Mouse (Mus musculus) stomach, embryonic 16.5 days (tissue): ENCODE data around the gene Hnrnph3. TPM values are rescaled to one million over a fixed set of nuclear protein-coding genes. Genes with fewer than 3 reads are reported as not detected.
A peak's percentile ranks its signal among the peaks of the same experiment; 100 is the strongest.

Experiments
- ATAC-seq: fragments of 200-750 bp; cut with Nextera tagmentation; 2 replicates; pipeline ENCODE4 v1.8.0; 2017; ENCODE audit warnings: moderate number of reproducible peaks, moderate TSS enrichment; ENCODE audit not compliant: insufficient read depth, low FRiP score
- H3K27ac ChIP-seq: fragments of 300-500 bp; sonication (generic); 2 replicates; pipeline ENCODE4 v1.5.1; 2014; ENCODE audit warnings: low read length
- H3K27me3 ChIP-seq: fragments of 300-500 bp; sonication (generic); 2 replicates; pipeline ENCODE4 v1.6.1; 2014; ENCODE audit warnings: low read length, control low read depth, mixed read lengths; ENCODE audit not compliant: control insufficient read depth, insufficient read depth
- H3K36me3 ChIP-seq: fragments of 300-500 bp; sonication (generic); 2 replicates; pipeline ENCODE4 v1.6.1; 2014; ENCODE audit warnings: low read length; ENCODE audit not compliant: control insufficient read depth, insufficient read depth
- H3K4me1 ChIP-seq: fragments of 300-500 bp; sonication (generic); 2 replicates; pipeline ENCODE4 v1.6.1; 2014; ENCODE audit warnings: low read length, control low read depth, mixed read lengths; ENCODE audit not compliant: control insufficient read depth, insufficient read depth
- H3K4me2 ChIP-seq: fragments of 300-500 bp; sonication (generic); 2 replicates; pipeline ENCODE4 v1.6.1; 2014; ENCODE audit warnings: low read depth, low read length, mixed read lengths
- H3K4me3 ChIP-seq: fragments of 300-500 bp; sonication (generic); replicated peaks from 2 replicates; pipeline ENCODE4 v1.5.1; 2014; ENCODE audit warnings: mild to moderate bottlenecking, low read length
- H3K9ac ChIP-seq: fragments of 300-500 bp; sonication (generic); 2 replicates; pipeline ENCODE4 v1.6.1; 2014; ENCODE audit warnings: low read length
- H3K9me3 ChIP-seq: fragments of 300-500 bp; sonication (generic); replicated peaks from 2 replicates; pipeline ENCODE4 v1.6.1; 2016; ENCODE audit warnings: low read length, control low read depth; ENCODE audit not compliant: control insufficient read depth
- WGBS: fragments of 180-500 bp; shearing (Covaris S2); extraction: QIAGEN DNeasy Blood & Tissue Kit; methylation state at CpG from one replicate; pipeline ENCODE4 v1.1.7; 2014; 5-methylcytosine and 5-hydroxymethylcytosine counted together
- polyA plus RNA-seq: library from polyadenylated mRNA; unstranded; fragments of >200 nt; fragmentation: Nextera tagmentation; extraction: Ambion mirVana; gene quantifications from 2 replicates; pipeline ENCODE4 v1.2.1, GENCODE M21; 2015

Hnrnph3 gene
- polyA plus RNA-seq, 1 experiment from 2014 or later = 86.5 TPM

DNA sequence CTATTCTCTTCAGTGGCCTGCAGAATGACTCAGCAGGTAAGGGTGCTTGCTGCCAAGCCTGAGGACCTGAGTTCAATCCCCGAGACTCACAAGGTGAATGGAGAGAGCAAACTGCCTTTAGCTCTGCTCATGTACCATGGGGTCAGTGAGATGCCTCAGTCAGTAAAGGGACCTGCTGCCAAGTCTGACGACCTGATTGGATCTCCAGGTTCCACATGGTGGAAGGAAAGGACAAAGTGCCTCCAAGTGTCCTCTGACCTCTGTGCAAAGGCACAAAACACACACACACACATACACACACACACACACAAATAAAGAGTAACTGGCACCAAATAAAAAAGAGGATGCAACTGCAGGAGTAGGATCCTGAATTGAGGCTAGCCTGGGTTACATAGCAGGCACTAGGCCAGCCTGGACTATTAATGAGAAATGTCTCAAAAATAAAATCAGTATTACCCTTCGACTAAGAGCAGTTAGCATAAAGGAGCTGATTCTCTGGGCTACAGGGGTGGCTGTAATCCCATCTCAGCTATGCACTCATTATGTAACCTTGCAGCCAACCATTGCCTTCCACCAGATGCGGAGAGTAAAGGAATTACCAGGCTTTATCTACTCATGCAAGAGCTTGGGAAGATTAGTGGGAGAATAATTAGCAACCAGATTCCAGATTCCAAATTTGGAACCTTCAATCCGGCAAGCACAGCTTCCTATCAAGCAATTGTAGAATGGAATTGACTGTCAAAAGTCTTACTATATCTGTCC is 16.0 kb upstream of the Hnrnph3 start:
- 74% methylated on average over 5 of the region's 5 CpGs for WGBS
- no peaks in the 10 kb centered on the region for H3K27me3 ChIP-seq

DNA sequence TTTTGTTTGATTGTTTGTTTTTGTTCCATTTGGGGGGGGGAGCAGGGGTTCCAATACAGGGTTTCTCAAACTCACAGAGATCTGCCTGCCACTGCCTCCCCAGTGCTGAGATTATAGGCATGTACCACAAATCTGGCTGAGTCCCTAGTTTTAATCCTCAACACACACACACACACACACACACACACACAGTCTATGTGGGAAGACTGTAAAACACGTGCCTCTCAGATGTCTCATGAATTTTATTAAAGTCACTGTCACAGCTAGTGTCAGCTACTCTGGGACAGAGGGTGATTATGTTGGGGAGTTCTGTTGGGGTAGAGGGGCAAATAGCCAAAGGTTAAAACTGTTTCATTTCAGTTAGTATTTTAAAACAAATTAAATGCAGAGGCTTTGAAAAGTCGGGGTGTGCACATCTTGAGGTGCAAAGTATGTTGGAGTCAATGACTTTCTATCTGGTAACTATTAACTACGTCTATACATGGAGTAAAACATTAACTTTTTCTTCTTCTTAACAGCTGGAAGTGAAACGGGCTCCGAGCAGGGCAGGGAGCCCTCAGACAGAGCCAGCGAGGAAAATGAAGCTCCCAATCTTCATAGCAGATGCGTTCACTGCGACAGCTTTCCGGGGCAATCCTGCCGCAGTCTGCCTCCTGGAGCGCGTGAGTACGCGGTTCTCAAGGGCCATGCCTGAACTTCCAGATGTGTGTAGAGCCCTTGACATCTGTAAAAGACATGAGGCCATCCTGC is 14.7 kb upstream of the Hnrnph3 start:
- peak overlapping the region; percentile 27; the same call in 1 of the 2 replicates for H3K4me2 ChIP-seq
- H3K4me1 ChIP-seq = no peaks in the 10 kb centered on the region
- H3K27ac ChIP-seq = no peak overlapping the region
- no peak overlapping the region for H3K4me3 ChIP-seq
- H3K27me3 ChIP-seq = no peaks in the 10 kb centered on the region
- WGBS = 59% methylated on average over 14 of the region's 14 CpGs
- H3K9ac ChIP-seq = no peak overlapping the region
- 0 out of 2 replicates have a peak, but pooled peaks have one; percentile 56 for ATAC-seq
- no peaks in the 10 kb centered on the region for H3K9me3 ChIP-seq
- no peaks in the 10 kb centered on the region for H3K36me3 ChIP-seq

More for the DNA sequence above, 16.0 kb upstream of the Hnrnph3 start:
- H3K9ac ChIP-seq = no peak overlapping the region
- no peaks in the 10 kb centered on the region for H3K4me1 ChIP-seq
- no peak overlapping the region for H3K4me2 ChIP-seq
- ATAC-seq = no peak
- no peaks in the 10 kb centered on the region for H3K36me3 ChIP-seq
- H3K9me3 ChIP-seq = no peaks in the 10 kb centered on the region
- no peak overlapping the region for H3K27ac ChIP-seq
- H3K4me3 ChIP-seq = no peak overlapping the region

DNA sequence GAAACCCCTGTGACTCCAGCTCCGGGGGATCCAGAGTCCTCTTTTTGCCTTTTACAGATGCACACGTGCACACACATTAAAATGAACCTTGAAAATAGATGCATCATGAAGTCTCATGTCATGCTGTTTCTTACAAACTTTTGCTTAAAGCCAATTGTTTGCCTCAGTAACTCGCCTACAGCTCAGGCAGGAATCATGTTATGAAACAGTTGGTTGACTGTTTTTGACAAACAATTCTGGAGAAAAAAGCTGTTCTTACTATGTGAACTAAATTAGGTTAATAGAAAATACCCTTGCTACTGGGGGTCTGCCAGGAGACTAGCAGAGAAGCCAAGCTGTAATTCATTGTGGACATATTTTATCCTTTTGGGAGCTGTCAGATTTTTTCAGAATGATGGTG is 8.9 kb upstream of the Hnrnph3 start:
- Histone ChIP-seq H3K4me2 (no peak overlapping the region), H3K9me3 (no peaks in the 10 kb centered on the region), H3K4me3 (no peak overlapping the region), H3K27me3 (no peaks in the 10 kb centered on the region), H3K4me1 (no peaks in the 10 kb centered on the region), H3K36me3 (no peaks in the 10 kb centered on the region), H3K9ac (no peak overlapping the region), H3K27ac (no peak overlapping the region)
- 70% methylated on average over 3 of the region's 3 CpGs for WGBS
- ATAC-seq = no peak

DNA sequence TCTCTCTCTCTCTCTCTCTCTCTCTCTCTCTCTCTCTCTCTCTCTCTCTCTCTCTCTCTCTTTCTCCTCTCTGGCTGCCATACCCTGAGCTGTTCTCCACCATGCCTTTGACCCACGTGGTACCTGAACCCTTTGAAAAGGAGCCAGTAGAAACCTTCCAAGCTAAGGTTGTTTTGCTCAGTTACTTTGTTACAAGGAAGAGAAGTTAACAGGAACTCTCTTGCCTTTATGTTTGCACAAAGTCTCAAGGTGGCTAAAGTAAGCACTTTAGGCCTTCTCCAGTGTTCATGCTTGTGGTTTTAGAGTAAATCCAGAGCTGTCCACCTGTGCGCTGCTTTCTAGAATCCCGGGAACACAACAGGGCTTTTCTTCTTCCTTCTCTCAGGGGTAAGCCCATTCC is 8.2 kb upstream of the Hnrnph3 start:
- 60% methylated on average over 3 of the region's 3 CpGs for WGBS

DNA sequence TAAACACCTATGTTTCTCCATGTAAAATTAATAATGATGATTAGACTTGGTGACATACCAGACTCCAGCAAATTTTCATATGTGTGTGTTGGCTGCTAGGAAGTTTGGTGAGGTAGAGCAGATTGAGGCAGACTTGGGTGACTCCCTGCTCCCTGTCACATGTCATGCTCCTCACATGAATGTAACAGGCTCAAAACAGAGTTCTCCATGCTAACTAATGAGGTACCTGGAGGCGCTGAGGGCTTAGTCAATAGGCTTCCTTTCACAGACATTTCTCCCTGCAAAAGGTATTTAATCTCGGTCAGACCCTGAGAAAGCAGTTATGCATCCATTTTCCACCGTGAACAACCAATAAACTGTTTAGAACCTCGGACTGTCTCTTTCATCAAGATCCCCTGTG is 4.4 kb upstream of the Hnrnph3 start:
- ATAC-seq = no peak
- no peak overlapping the region for H3K4me3 ChIP-seq
- no peak overlapping the region for H3K4me2 ChIP-seq
- H3K9ac ChIP-seq = no peak overlapping the region
- 79% methylated on average over 4 of the region's 4 CpGs for WGBS
- H3K27me3 ChIP-seq = no peaks in the 10 kb centered on the region
- H3K4me1 ChIP-seq = peaks cover 9% of the 10 kb centered on the region
- H3K9me3 ChIP-seq = no peaks in the 10 kb centered on the region
- no peak overlapping the region for H3K27ac ChIP-seq
- H3K36me3 ChIP-seq = no peaks in the 10 kb centered on the region

More for the DNA sequence above, 8.2 kb upstream of the Hnrnph3 start:
- no peak overlapping the region for H3K4me2 ChIP-seq
- H3K4me1 ChIP-seq = no peaks in the 10 kb centered on the region
- ATAC-seq = no peak
- no peak overlapping the region for H3K27ac ChIP-seq
- H3K4me3 ChIP-seq = no peak overlapping the region
- H3K36me3 ChIP-seq = no peaks in the 10 kb centered on the region
- H3K9ac ChIP-seq = no peak overlapping the region
- no peaks in the 10 kb centered on the region for H3K9me3 ChIP-seq
- H3K27me3 ChIP-seq = no peaks in the 10 kb centered on the region

DNA sequence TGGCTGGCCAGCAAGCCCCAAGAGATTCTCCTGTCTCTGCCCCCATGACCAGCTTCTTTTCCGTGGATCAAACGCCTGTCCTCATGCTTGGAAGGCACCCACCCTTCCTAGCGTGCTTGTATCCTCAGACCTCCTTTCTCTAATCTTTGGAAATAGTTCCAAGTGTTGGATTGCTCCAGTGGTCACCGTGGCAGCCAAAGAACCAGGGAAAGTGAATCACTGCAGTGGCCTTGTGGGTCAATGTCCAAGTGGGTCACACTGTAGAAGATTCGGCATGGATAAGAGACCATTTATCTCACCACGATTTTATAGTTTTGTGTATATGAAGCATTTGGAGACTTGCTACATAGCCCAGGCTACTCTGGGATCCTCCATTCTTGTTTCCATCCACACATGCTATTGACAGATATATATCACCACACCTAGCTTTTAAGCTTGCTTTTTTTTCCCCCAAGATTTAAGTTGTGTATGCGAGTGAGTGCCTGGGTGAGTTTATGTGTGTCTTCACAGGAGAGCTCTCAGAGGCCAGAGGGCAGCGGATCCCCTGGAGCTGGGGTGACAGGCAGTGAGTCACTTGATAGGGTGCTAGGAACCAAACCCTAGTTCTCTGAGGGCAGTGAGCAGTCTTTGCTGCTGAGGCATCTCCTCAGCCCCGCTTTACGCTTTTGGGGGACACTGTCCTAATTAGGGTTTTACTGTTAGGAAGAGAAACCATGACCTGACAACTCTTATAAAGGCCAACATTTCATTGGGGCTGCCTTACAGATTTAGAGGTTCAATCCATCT is 3.6 kb upstream of the Hnrnph3 start:
- Histone ChIP-seq H3K4me2 (no peak overlapping the region), H3K27ac (no peak overlapping the region), H3K9ac (no peak overlapping the region), H3K27me3 (no peaks in the 10 kb centered on the region), H3K4me3 (no peak overlapping the region), H3K36me3 (no peaks in the 10 kb centered on the region), H3K4me1 (peaks cover 9% of the 10 kb centered on the region), H3K9me3 (no peaks in the 10 kb centered on the region)
- no peak for ATAC-seq
- WGBS = 93% methylated on average over 10 of the region's 10 CpGs

DNA sequence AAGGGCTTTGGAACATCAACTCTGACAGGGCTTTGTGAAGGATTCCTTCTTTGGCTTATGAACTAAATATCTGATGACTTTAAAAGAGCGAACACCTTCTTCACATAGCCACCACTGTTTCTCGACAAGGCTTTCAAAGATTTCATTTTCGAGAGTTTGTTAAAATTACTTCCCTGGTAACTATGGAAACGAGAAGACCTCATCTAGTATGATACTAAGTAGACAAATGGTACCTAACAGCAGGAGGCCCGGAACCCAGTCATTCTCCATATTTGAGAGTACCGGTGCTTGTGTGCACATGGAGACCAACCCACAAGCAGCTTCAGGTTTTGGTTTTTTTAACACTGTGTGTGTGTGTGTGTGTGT is 2.8 kb upstream of the Hnrnph3 start:
- no peak overlapping the region for H3K9ac ChIP-seq
- peaks cover 12% of the 10 kb centered on the region for H3K4me1 ChIP-seq
- no peak overlapping the region for H3K4me3 ChIP-seq
- WGBS = 86% methylated on average over 6 of the region's 6 CpGs
- no peak for ATAC-seq
- no peaks in the 10 kb centered on the region for H3K9me3 ChIP-seq
- H3K4me2 ChIP-seq = no peak overlapping the region
- H3K36me3 ChIP-seq = no peaks in the 10 kb centered on the region
- H3K27ac ChIP-seq = no peak overlapping the region
- no peaks in the 10 kb centered on the region for H3K27me3 ChIP-seq

DNA sequence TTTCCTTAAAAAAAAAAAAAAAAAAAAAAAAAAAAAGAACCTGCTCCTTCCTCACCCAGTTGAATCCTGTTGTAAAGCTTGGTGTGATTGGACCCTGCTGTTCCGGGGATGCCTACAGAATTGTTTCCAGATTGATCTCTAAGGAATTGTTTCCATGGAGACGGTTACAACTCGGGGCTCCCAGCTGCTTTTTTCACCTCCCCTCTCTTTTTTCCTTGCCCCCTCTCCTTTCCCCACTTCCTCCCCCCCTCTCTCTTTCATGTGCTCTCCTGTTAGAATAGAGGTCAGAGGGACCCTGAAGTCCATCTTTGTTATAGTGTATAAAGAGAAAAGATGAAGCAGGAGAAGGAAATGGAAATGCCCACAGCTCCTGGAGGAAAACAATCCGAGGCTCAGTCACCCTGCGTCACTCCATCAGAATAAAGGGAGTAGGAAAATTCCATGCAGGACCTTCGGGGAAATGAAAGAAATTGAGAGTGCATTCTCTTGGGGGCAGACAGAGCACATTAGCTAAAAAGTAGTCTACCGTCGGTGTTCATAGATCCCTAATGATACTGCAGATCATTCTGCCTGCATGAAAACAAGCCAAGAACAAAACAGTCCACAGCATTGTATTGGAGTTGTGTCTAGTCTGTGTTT is 2.3 kb upstream of the Hnrnph3 start:
- no peaks in the 10 kb centered on the region for H3K9me3 ChIP-seq
- no peaks in the 10 kb centered on the region for H3K36me3 ChIP-seq
- H3K9ac ChIP-seq = no peak overlapping the region
- H3K4me1 ChIP-seq = peaks cover 16% of the 10 kb centered on the region
- ATAC-seq = no peak
- no peaks in the 10 kb centered on the region for H3K27me3 ChIP-seq
- no peak overlapping the region for H3K4me2 ChIP-seq
- no peak overlapping the region for H3K27ac ChIP-seq
- 53% methylated on average over 8 of the region's 8 CpGs for WGBS
- H3K4me3 ChIP-seq = no peak overlapping the region
